Mouse (Mus musculus) stomach, adult 2 months (tissue): ENCODE measurements around the gene Aldh1a2. TPM values are rescaled to one million over a fixed set of nuclear protein-coding genes. Genes with fewer than 3 reads are reported as not detected.

Experiments used
- polyA plus RNA-seq: library from polyadenylated mRNA; depleted of rRNA; stranded (reverse); fragments of >200 nt; gene quantifications from 2 replicates; pipeline ENCODE4 v1.2.3, GENCODE M21; 2012; rRNA removed

Aldh1a2 gene
- polyA plus RNA-seq = 5.4 and 6.6 TPM in 2 replicates

DNA sequence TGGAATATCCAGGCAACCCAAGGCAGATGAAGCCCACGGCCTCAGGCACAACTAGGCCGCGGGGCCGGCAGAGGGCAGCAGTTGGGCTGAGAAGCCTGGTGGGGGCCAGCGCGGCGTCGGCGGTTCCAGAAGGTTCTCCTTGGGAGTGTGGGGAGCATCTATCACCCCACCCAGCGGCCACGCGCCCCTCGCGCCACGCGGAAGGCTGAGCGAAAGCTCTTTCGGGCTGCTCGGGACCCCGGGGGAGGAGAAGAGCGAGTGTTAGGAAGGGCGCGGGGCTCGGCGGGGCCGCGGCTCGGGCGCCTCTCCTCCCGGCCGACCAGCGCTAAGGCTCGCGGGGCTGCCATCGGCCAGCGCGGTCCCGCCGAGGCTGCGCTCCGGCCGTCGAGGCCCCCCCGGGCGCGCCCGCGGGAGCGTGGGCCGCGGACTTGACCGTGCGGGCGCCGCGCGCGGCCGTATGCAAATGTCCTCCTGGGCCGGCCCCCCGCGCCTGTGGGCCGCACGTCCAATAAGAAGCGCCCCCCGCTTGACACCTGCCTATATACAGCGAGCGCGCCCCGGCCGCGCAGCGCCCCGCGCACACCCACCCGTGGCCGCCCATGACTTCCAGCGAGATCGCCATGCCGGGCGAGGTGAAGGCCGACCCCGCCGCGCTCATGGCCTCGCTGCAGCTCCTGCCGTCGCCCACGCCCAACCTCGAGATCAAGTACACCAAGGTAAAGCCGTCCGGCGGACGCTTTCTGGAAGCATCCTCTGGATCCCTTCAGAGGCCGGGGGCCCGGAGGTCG lies at the start of gene Aldh1a2:
Gene Aldh1a2, plus strand, starts transcription at position 542 of the 788 bp plus-strand sequence.

DNA sequence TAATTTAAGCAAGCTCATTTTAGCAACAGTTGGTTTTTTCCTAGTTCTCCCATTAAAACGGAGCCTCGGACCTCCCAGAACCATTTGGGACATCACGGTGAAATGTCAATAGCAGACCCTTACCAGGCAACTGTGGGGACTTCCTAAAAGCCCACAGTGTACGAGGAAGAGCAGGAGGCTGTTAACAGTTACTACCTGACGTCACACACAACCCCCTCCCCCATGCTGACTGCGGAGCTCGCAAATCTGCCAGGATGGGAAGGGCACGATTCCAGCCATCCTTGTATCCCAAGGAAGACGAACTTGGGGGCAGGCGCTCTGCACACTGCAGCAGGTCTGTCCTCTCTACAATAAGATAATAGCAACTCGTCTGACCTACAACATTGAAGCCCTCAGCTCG lies 47.1 kb upstream of the Aldh1a2 start, which contains the start of gene Aqp9:
Gene Aqp9, minus strand, starts transcription at position 172 of the 400 bp plus-strand sequence.

Other genes with a start within 250 kb of the Aldh1a2 start
- 0.53 and 0.55 TPM in 2 replicates for gene Aqp9, start 47.1 kb upstream of the Aldh1a2 start, polyA plus RNA-seq